Mouse (Mus musculus) embryonic facial prominence, embryonic 14.5 days (tissue): ENCODE measurements around the gene Wasf1. TPM values are rescaled to one million over a fixed set of nuclear protein-coding genes. Genes with fewer than 3 reads are reported as not detected.

ENCODE experiments used
- ATAC-seq: fragments of 200-750 bp; cut with Nextera tagmentation; 2 replicates; pipeline ENCODE4 v1.8.0; 2017; ENCODE audit warnings: low read depth, moderate number of reproducible peaks, moderate TSS enrichment
- DNase-seq: peaks from one replicate; pipeline ENCODE4 v3.0.0-alpha.2; 2015; ENCODE audit warnings: low spot score
- H3K27ac ChIP-seq: fragments of 300-500 bp; sonication (generic); replicated peaks from 2 replicates; pipeline ENCODE4 v1.5.1; 2014; ENCODE audit warnings: low read depth, mild to moderate bottlenecking, low read length, moderate library complexity
- H3K27me3 ChIP-seq: fragments of 300-500 bp; sonication (generic); replicated peaks from 2 replicates; pipeline ENCODE4 v1.6.1; 2014; ENCODE audit warnings: low read length; ENCODE audit not compliant: control insufficient read depth, insufficient read depth
- H3K36me3 ChIP-seq: fragments of 300-500 bp; sonication (generic); 2 replicates; pipeline ENCODE4 v1.6.1; 2014; ENCODE audit warnings: low read length, mixed read lengths; ENCODE audit not compliant: control insufficient read depth, insufficient read depth
- H3K4me1 ChIP-seq: fragments of 300-500 bp; sonication (generic); 2 replicates; pipeline ENCODE4 v1.6.1; 2014; ENCODE audit warnings: antibody characterized with exemption, low read length; ENCODE audit not compliant: control insufficient read depth, insufficient read depth
- H3K4me2 ChIP-seq: fragments of 300-500 bp; sonication (generic); 2 replicates; pipeline ENCODE4 v1.6.1; 2014; ENCODE audit warnings: low read depth, mild to moderate bottlenecking, low read length, moderate library complexity, mixed read lengths
- H3K4me3 ChIP-seq: fragments of 300-500 bp; sonication (generic); 2 replicates; pipeline ENCODE4 v1.5.1; 2014; ENCODE audit warnings: low read depth, mild to moderate bottlenecking, low read length
- H3K9ac ChIP-seq: fragments of 300-500 bp; sonication (generic); 2 replicates; pipeline ENCODE4 v1.6.1; 2014; ENCODE audit warnings: low read depth, mild to moderate bottlenecking, low read length, moderate library complexity, mixed read lengths
- H3K9me3 ChIP-seq: fragments of 300-500 bp; sonication (generic); 2 replicates; pipeline ENCODE4 v1.6.1; 2016; ENCODE audit warnings: low read length; ENCODE audit not compliant: control insufficient read depth
- WGBS: fragments of 180-500 bp; shearing (Covaris S2); extraction: QIAGEN DNeasy Blood & Tissue Kit; methylation state at CpG from one replicate; pipeline ENCODE4 v1.1.7; 2014; 5-methylcytosine and 5-hydroxymethylcytosine counted together
- polyA plus RNA-seq: library from polyadenylated mRNA; unstranded; fragments of >200 nt; fragmentation: Nextera tagmentation; extraction: Ambion mirVana; gene quantifications from 2 replicates; pipeline ENCODE4 v1.2.1, GENCODE M21; 2014

Gene Wasf1
- polyA plus RNA-seq, 1 experiment from 2014 or later: 13.9 TPM

DNA sequence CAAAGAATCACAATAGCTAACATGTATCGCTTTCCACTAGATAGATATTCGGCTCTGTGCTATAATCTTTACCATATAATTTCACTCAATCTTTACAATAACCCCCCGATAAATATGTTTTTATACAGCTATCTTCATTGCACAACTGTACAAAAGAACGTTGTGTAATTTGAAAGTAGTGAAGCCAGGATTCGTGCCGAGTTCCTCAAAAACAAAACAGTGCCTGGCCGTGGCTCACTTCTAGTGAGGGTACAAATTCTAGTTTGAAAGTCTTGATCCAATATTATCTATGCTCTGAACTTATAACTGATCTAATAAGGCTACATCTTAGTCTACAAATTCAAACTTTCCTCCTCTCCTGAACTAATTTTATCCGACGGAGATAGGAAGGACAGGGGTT lies 942 bp upstream of the Wasf1 start:
- H3K4me2 ChIP-seq: peak overlapping the region; percentile 69
- no peak for DNase-seq
- ATAC-seq: no peak
- H3K9me3 ChIP-seq: no peaks in the 10 kb centered on the region
- peak overlapping the region; percentile 77 for H3K27ac ChIP-seq
- H3K9ac ChIP-seq: peak overlapping the region; percentile 92
- peaks cover 12% of the 10 kb centered on the region for H3K4me1 ChIP-seq
- no peaks in the 10 kb centered on the region for H3K27me3 ChIP-seq
- whole genome bisulfite sequencing: 14% methylated on average over 9 of the region's 9 CpGs
- H3K36me3 ChIP-seq: no peaks in the 10 kb centered on the region; the same call in 1 of the 2 replicates
- peak overlapping the region; percentile 90 for H3K4me3 ChIP-seq

- DNase-seq (peak; percentile 92), ATAC-seq (peak; percentile 90)
- Histone ChIP-seq H3K4me2 (peak overlapping the region; percentile 69), H3K27ac (peak overlapping the region; percentile 87), H3K9me3 (no peaks in the 10 kb centered on the region), H3K27me3 (no peaks in the 10 kb centered on the region), H3K9ac (peak overlapping the region; percentile 74), H3K4me3 (peak overlapping the region; percentile 90), H3K36me3 (no peaks in the 10 kb centered on the region; the same call in 1 of the 2 replicates), H3K4me1 (peaks cover 12% of the 10 kb centered on the region)
- under 1% methylated on average over 22 of the region's 87 CpGs for WGBS
Measured at GRCm38 (mm10) chr10:40883644-40884278, 486 bp downstream of the Wasf1 start.

DNA sequence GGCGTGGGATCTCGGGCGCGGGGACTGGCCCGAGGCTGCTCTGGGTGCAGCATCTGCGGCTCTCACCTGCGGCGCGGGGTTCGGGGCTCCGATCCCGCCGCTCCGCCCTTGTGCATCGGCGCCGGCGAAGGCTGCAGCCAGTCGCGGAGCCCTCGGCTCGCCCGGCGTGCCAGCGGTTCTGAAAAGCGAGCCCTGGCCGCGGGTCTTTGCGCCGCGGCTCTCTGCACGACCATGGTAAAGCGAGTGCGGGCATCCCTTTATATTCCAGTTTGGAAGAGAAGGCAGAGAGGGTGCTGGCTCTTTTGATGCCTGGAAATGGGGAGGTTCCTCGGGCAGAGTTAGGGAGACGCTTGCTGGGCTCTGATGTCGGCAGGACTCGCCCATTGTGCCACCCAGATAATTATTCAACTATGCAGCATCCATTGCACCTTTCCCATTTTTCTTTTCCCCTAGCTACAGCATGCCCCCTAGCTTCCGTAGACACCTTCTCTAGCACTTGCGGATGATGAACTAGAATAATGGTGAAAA lies 1.1 kb downstream of the Wasf1 start:
- peaks cover 12% of the 10 kb centered on the region for H3K4me1 ChIP-seq
- H3K9me3 ChIP-seq: no peaks in the 10 kb centered on the region
- peak; percentile 73 for DNase-seq
- no peak; the same call in 1 of the 2 replicates for ATAC-seq
- no peaks in the 10 kb centered on the region for H3K27me3 ChIP-seq
- peak overlapping the region; percentile 87 for H3K27ac ChIP-seq
- H3K4me3 ChIP-seq: peak overlapping the region; percentile 90
- peak overlapping the region; percentile 74 for H3K9ac ChIP-seq
- WGBS: under 1% methylated on average over 25 of the region's 40 CpGs
- H3K36me3 ChIP-seq: no peaks in the 10 kb centered on the region
- peak overlapping the region; percentile 69 for H3K4me2 ChIP-seq

DNA sequence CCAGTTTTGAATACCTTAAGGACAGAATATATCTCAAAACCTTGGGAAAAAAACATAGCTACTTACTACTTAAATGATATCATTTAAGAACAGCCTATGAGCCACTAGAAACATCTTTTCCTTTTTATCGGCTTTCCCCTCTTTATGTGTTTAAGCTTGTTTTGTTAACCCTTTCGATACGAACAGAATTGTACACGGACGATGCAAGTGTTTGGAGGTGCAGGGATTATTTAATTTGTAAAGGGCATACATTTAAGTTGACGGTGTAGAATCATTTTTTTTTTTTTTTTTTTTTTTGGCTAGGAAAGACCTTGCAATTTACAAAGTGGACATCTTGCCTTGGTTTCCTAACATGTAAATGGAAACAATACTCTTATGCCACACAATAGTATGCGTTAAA lies 2.2 kb downstream of the Wasf1 start:
- WGBS: 67% methylated on average over 7 of the region's 7 CpGs
- no peaks in the 10 kb centered on the region for H3K9me3 ChIP-seq
- no peak overlapping the region for H3K9ac ChIP-seq
- DNase-seq (no peak), ATAC-seq (no peak)
- H3K4me3 ChIP-seq: no peak overlapping the region
- no peaks in the 10 kb centered on the region for H3K27me3 ChIP-seq
- no peak overlapping the region for H3K27ac ChIP-seq
- H3K4me2 ChIP-seq: peak overlapping the region; percentile 32
- no peaks in the 10 kb centered on the region for H3K36me3 ChIP-seq
- peaks cover 12% of the 10 kb centered on the region for H3K4me1 ChIP-seq

GRCm38 (mm10) chr10:40887316-40887715 lies 4.0 kb downstream of the Wasf1 start:
- no peak for DNase-seq
- Histone ChIP-seq H3K36me3 (no peaks in the 10 kb centered on the region), H3K9me3 (no peaks in the 10 kb centered on the region), H3K4me2 (no peak overlapping the region), H3K4me1 (0 out of 2 replicates have a peak, but pooled peaks cover 3% of the 10 kb centered on the region), H3K9ac (no peak overlapping the region), H3K27ac (no peak overlapping the region), H3K27me3 (no peaks in the 10 kb centered on the region), H3K4me3 (no peak overlapping the region)
- WGBS: 85% methylated on average over 2 of the region's 2 CpGs
- no peak for ATAC-seq

DNA sequence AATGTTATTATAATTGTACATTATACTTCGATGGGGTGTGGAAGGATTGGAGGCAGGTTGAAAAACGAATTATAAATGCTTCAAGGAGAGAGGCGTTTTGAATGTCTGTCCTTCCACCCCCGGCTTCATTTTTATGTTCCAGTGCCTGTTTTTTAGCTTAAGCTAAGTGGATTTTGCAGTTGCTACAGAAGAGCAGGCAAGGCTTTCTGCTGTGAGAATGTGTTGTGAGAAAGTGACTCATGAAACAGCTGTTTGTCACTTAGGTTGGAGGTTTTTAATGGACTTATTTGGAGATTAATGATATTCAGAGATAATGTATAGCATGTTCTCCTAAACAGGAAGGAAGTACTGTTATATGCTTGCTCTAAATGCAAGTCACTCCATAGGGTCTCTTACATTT lies 5.9 kb downstream of the Wasf1 start:
- Histone ChIP-seq H3K36me3 (no peaks in the 10 kb centered on the region), H3K27me3 (no peaks in the 10 kb centered on the region), H3K9me3 (no peaks in the 10 kb centered on the region), H3K27ac (no peak overlapping the region), H3K4me1 (0 out of 2 replicates have a peak, but pooled peaks cover 3% of the 10 kb centered on the region), H3K4me3 (no peak overlapping the region), H3K9ac (no peak overlapping the region), H3K4me2 (no peak overlapping the region)
- 78% methylated on average over 4 of the region's 4 CpGs for WGBS
- DNase-seq: no peak
- ATAC-seq: no peak

DNA sequence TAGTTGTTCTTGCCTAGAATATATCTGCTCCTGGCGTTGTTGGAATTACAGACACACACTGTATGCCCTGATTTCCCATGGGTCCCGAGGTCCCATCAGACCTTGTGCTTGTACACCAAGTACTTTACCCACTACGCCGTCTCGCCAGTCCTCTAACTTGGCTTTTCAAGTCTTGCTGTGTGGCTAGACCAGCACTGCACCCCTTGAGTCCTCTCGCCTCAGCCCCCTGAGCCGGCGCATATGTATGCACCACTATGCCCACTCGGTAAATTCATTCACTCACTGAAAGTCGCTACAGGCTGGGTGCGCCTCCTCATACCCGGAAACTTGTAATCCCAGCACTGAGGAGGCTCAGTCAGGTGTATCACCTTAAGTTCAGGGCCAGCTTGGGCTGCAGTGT lies 12.5 kb downstream of the Wasf1 start:
- Histone ChIP-seq H3K4me3 (no peak overlapping the region), H3K9ac (no peak overlapping the region), H3K27me3 (no peaks in the 10 kb centered on the region), H3K4me2 (no peak overlapping the region), H3K4me1 (no peaks in the 10 kb centered on the region), H3K27ac (no peak overlapping the region), H3K36me3 (no peaks in the 10 kb centered on the region), H3K9me3 (no peaks in the 10 kb centered on the region)
- ATAC-seq: no peak
- WGBS: 91% methylated on average over 12 of the region's 12 CpGs
- DNase-seq: no peak

DNA sequence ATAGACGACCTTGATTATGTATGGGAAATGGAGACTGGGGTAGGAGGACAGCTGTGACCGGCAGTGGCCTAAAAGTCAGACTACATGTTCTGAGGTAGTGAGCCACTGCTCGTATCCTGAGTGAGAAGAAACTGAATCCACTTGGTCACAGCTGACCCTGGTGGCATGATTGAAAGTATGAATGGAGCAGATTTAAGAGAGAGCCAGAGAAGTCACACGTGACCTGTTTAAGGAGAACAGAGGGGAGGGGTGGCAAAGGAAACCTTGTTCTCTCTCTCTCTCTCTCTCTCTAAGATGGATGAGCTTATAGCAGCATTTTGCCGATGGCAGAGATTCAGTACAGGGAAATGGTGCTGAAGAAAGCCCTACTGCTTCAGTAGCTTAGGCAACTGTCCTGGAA lies 13.4 kb downstream of the Wasf1 start:
- H3K4me1 ChIP-seq: no peaks in the 10 kb centered on the region
- H3K4me3 ChIP-seq: no peak overlapping the region
- H3K36me3 ChIP-seq: no peaks in the 10 kb centered on the region
- DNase-seq: no peak
- H3K27me3 ChIP-seq: no peaks in the 10 kb centered on the region
- no peak overlapping the region for H3K9ac ChIP-seq
- no peak for ATAC-seq
- no peaks in the 10 kb centered on the region for H3K9me3 ChIP-seq
- H3K4me2 ChIP-seq: no peak overlapping the region
- H3K27ac ChIP-seq: no peak overlapping the region
- 46% methylated on average over 5 of the region's 5 CpGs for WGBS

DNA sequence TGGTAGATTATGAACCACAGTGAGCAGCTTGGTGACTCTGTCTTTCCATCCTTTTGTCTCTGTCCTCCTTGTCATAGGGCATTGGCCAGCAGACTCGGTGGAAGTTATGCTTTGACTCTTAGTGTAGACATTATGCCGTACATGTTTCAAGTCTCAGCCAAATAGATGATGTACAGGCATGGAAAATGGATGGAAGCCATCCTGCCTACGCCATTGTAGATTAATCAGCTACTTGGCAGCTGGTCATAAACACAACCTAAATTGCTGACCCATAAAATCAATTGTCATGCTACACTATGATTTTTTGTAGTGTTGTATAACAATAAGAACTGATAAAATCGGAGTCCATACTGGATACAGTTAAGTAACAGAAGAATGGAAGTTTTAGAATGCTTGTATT lies 18.5 kb downstream of the Wasf1 start:
- no peaks in the 10 kb centered on the region for H3K36me3 ChIP-seq
- 80% methylated on average over 4 of the region's 4 CpGs for WGBS
- H3K4me1 ChIP-seq: no peaks in the 10 kb centered on the region
- no peaks in the 10 kb centered on the region for H3K27me3 ChIP-seq
- no peak overlapping the region for H3K27ac ChIP-seq
- ATAC-seq (no peak), DNase-seq (no peak)
- H3K9ac ChIP-seq: no peak overlapping the region
- no peak overlapping the region for H3K4me2 ChIP-seq
- no peak overlapping the region for H3K4me3 ChIP-seq
- H3K9me3 ChIP-seq: no peaks in the 10 kb centered on the region
